Mouse (Mus musculus): ENCODE measurements around the gene Rabep1.
"Not testable (repeated sequence)": the region's sequence is repeated elsewhere in the genome, so short reads cannot be mapped to it uniquely, and the experiment has no call there.

Rabep1 gene

GRCm38 (mm10) chr11:70831201-70831600, 13.4 kb upstream of the Rabep1 start:
- DNase-seq (ENCODE audit: low read depth in 1 of 2, low spot score in 2 of 2) = no peak

GRCm38 (mm10) chr11:70833408-70833807, 11.2 kb upstream of the Rabep1 start:
- DNase-seq (ENCODE audit: low read depth in 1 of 2, low spot score in 2 of 2) = no peak

- no peak for DNase-seq (ENCODE audit: low read depth in 1 of 2, low spot score in 2 of 2)
Observed at GRCm38 (mm10) chr11:70833831-70834230, 10.7 kb upstream of the Rabep1 start.

GRCm38 (mm10) chr11:70835381-70835831, 9.2 kb upstream of the Rabep1 start:
- no peak for DNase-seq (ENCODE audit: low read depth in 1 of 2, low spot score in 2 of 2)

GRCm38 (mm10) chr11:70837031-70837430, 7.5 kb upstream of the Rabep1 start:
- DNase-seq (ENCODE audit: low read depth in 1 of 2, low spot score in 2 of 2) = no peak

GRCm38 (mm10) chr11:70838610-70839009, 6.0 kb upstream of the Rabep1 start:
- no peak for DNase-seq (ENCODE audit: low read depth in 1 of 2, low spot score in 2 of 2)

- no peak for DNase-seq (ENCODE audit: low read depth in 1 of 2, low spot score in 2 of 2)
Observed at GRCm38 (mm10) chr11:70842983-70843382, 1.6 kb upstream of the Rabep1 start.

GRCm38 (mm10) chr11:70843701-70844551, 652 bp upstream of the Rabep1 start:
- no peak for DNase-seq (ENCODE audit: low read depth in 1 of 2, low spot score in 2 of 2)

- no peak for DNase-seq (ENCODE audit: low read depth in 1 of 2, low spot score in 2 of 2)
Observed at GRCm38 (mm10) chr11:70845457-70845978, 940 bp downstream of the Rabep1 start.

- DNase-seq (ENCODE audit: low read depth in 1 of 2, low spot score in 2 of 2) = no peak
Observed at GRCm38 (mm10) chr11:70846029-70846428, 1.5 kb downstream of the Rabep1 start.

- no peak for DNase-seq (ENCODE audit: low read depth in 1 of 2, low spot score in 2 of 2)
Observed at GRCm38 (mm10) chr11:70860371-70860770, 15.8 kb downstream of the Rabep1 start.

- not testable (repeated sequence) for DNase-seq (ENCODE audit: low read depth in 1 of 2, low spot score in 2 of 2)
Observed at GRCm38 (mm10) chr11:70863204-70863603, 18.6 kb downstream of the Rabep1 start.

GRCm38 (mm10) chr11:70865223-70865622, 20.6 kb downstream of the Rabep1 start:
- DNase-seq (ENCODE audit: low read depth in 1 of 2, low spot score in 2 of 2) = no peak

- no peak for DNase-seq (ENCODE audit: low read depth in 1 of 2, low spot score in 2 of 2)
Observed at GRCm38 (mm10) chr11:70869263-70869662, 24.7 kb downstream of the Rabep1 start.

- DNase-seq (ENCODE audit: low read depth in 1 of 2, low spot score in 2 of 2) = no peak
Observed at GRCm38 (mm10) chr11:70869811-70870210, 25.2 kb downstream of the Rabep1 start.

GRCm38 (mm10) chr11:70870407-70870806, 25.8 kb downstream of the Rabep1 start:
- DNase-seq (ENCODE audit: low read depth in 1 of 2, low spot score in 2 of 2) = no peak

- DNase-seq (ENCODE audit: low read depth in 1 of 2, low spot score in 2 of 2) = no peak
Observed at GRCm38 (mm10) chr11:70871110-70871509, 26.5 kb downstream of the Rabep1 start.

GRCm38 (mm10) chr11:70871766-70872330, 27.3 kb downstream of the Rabep1 start:
- no peak for DNase-seq (ENCODE audit: low read depth in 1 of 2, low spot score in 2 of 2)

- no peak for DNase-seq (ENCODE audit: low read depth in 1 of 2, low spot score in 2 of 2)
Observed at GRCm38 (mm10) chr11:70873846-70874613, 29.5 kb downstream of the Rabep1 start.

- no peak for DNase-seq (ENCODE audit: low read depth in 1 of 2, low spot score in 2 of 2)
Observed at GRCm38 (mm10) chr11:70877670-70878069, 33.1 kb downstream of the Rabep1 start.

- no peak for DNase-seq (ENCODE audit: low read depth in 1 of 2, low spot score in 2 of 2)
Observed at GRCm38 (mm10) chr11:70882905-70883430, 38.4 kb downstream of the Rabep1 start.
